Mouse (Mus musculus): ENCODE measurements around the gene Txndc8.

- no peak for TF ChIP-seq POLR2A (IDR thresholded peaks at IDR 0.05; ENCODE audit: insufficient read depth, low read length)
- TF ChIP-seq CTCF (IDR thresholded peaks at IDR 0.05; ENCODE audit: low read depth, low read length): no peak
These were observed 5.4 kb downstream of the Txndc8 start for GRCm38 (mm10) chr4:58003501-58003900.
